Mouse (Mus musculus) liver, postnatal 0 days (tissue): ENCODE data around the gene Timm8a2. TPM values are rescaled to one million over a fixed set of nuclear protein-coding genes. Genes with fewer than 3 reads are reported as not detected.

Experiments used
- ATAC-seq: fragments of 200-750 bp; cut with Nextera tagmentation; 2 replicates; pipeline ENCODE4 v1.8.0; 2017; ENCODE audit warnings: mild to moderate bottlenecking, moderate library complexity
- DNase-seq: peaks from one replicate; pipeline ENCODE4 v3.0.0-alpha.2; 2016
- H3K27ac ChIP-seq: fragments of 300-500 bp; sonication (generic); 2 replicates; pipeline ENCODE4 v1.5.1; 2014; ENCODE audit warnings: antibody characterized with exemption, moderate library complexity, mild to moderate bottlenecking, low read depth
- H3K27me3 ChIP-seq: fragments of 300-500 bp; sonication (generic); 2 replicates; pipeline ENCODE4 v1.6.1; 2014; ENCODE audit warnings: low read length, control low read depth, mixed read lengths; ENCODE audit not compliant: insufficient read depth
- H3K36me3 ChIP-seq: fragments of 300-500 bp; sonication (generic); replicated peaks from 2 replicates; pipeline ENCODE4 v1.6.1; 2014; ENCODE audit warnings: mild to moderate bottlenecking, control low read depth, low read length, moderate library complexity, mixed read lengths; ENCODE audit not compliant: insufficient read depth
- H3K4me1 ChIP-seq: fragments of 300-500 bp; sonication (generic); 2 replicates; pipeline ENCODE4 v1.6.1; 2014; ENCODE audit warnings: antibody characterized with exemption, mild to moderate bottlenecking, control low read depth; ENCODE audit not compliant: insufficient read depth
- H3K4me2 ChIP-seq: fragments of 300-500 bp; sonication (generic); 2 replicates; pipeline ENCODE4 v1.6.1; 2014; ENCODE audit warnings: low read depth, mild to moderate bottlenecking, low read length, moderate library complexity, mixed read lengths
- H3K4me3 ChIP-seq: fragments of 300-500 bp; sonication (generic); 2 replicates; pipeline ENCODE4 v1.5.1; 2014; ENCODE audit warnings: low read depth, low read length
- H3K9ac ChIP-seq: fragments of 300-500 bp; sonication (generic); replicated peaks from 2 replicates; pipeline ENCODE4 v1.6.1; 2014; ENCODE audit warnings: mild to moderate bottlenecking, moderate library complexity
- H3K9me3 ChIP-seq: fragments of 300-500 bp; sonication (generic); 2 replicates; pipeline ENCODE4 v1.6.1; 2016; ENCODE audit warnings: mild to moderate bottlenecking, control low read depth, low read length, mixed read lengths
- CTCF ChIP-seq: sonication (generic); IDR thresholded peaks from 2 replicates; pipeline ENCODE4 v1.5.1; 2016; ENCODE audit warnings: antibody characterized with exemption, low read depth
- EP300 ChIP-seq: IDR thresholded peaks from 2 replicates; pipeline ENCODE4 v1.6.1; 2016; ENCODE audit warnings: antibody characterized with exemption, low read depth, mild to moderate bottlenecking
- WGBS: fragments of 180-500 bp; shearing (Covaris S2); extraction: QIAGEN DNeasy Blood & Tissue Kit; methylation state at CpG from one replicate; pipeline ENCODE4 v1.1.7; 2014; ENCODE audit not compliant: insufficient replicate concordance; 5-methylcytosine and 5-hydroxymethylcytosine counted together
- polyA plus RNA-seq: library from polyadenylated mRNA; unstranded; fragments of >200 nt; fragmentation: Nextera tagmentation; extraction: Ambion mirVana; gene quantifications from 2 replicates; pipeline ENCODE4 v1.2.1, GENCODE M21; 2015

Timm8a2 gene
- polyA plus RNA-seq, 1 experiment from 2014 or later, result not detected

GRCm38 (mm10) chr14:122057941-122058346, 23.5 kb downstream of the Timm8a2 start:
- H3K9me3 ChIP-seq, result no peaks in the 10 kb centered on the region
- TF ChIP-seq CTCF (no peak), EP300 (no peak)
- H3K36me3 ChIP-seq, result no peaks in the 10 kb centered on the region
- no peak overlapping the region for H3K9ac ChIP-seq
- no peak overlapping the region for H3K4me3 ChIP-seq
- H3K27ac ChIP-seq, result no peak overlapping the region
- DNase-seq (no peak), ATAC-seq (0 out of 2 replicates have a peak, but pooled peaks have one; percentile 7)
- H3K4me1 ChIP-seq, result 0 out of 2 replicates have a peak, but pooled peaks cover 3% of the 10 kb centered on the region
- no peak overlapping the region for H3K4me2 ChIP-seq
- 15% methylated on average over 2 of the region's 2 CpGs for WGBS
- no peaks in the 10 kb centered on the region for H3K27me3 ChIP-seq

DNA sequence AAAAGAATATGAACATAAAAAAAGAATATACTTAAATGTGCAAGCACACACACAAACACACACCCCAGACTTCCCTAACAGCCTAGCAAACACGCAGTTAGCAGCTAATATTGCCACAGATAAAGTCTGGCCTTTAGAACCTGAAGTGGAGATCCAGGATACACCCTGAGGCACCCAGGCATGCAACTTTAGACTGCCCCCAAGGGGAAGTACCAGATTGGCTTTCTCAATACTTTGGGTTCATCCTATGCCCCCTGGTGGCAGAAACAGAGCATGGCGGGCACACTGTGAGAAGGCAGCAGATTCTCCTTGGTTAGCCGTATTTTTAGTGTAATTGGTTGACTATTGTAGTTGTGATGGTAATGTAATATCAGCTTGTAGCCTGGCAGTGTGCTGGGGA, 26.2 kb downstream of the Timm8a2 start:
- ATAC-seq (peak; percentile 69), DNase-seq (peak; percentile 87)
- Histone ChIP-seq H3K27me3 (no peaks in the 10 kb centered on the region), H3K9ac (no peak overlapping the region), H3K9me3 (no peaks in the 10 kb centered on the region), H3K4me2 (no peak overlapping the region), H3K36me3 (no peaks in the 10 kb centered on the region), H3K27ac (no peak overlapping the region), H3K4me1 (peaks cover 3% of the 10 kb centered on the region; the same call in 1 of the 2 replicates), H3K4me3 (no peak overlapping the region)
- TF ChIP-seq EP300 (no peak), CTCF (peak; percentile 98)
- 2% methylated on average over 3 of the region's 3 CpGs for WGBS

- WGBS, result 84% methylated on average over 6 of the region's 6 CpGs
- no peak for ATAC-seq
- no peak overlapping the region for H3K27ac ChIP-seq
- H3K4me2 ChIP-seq, result no peak overlapping the region
- no peaks in the 10 kb centered on the region for H3K36me3 ChIP-seq
- no peak for TF ChIP-seq CTCF
- no peak for TF ChIP-seq EP300
- no peak for DNase-seq
- H3K4me3 ChIP-seq, result no peak overlapping the region
- no peaks in the 10 kb centered on the region for H3K27me3 ChIP-seq
- H3K4me1 ChIP-seq, result peaks cover 3% of the 10 kb centered on the region; the same call in 1 of the 2 replicates
- H3K9me3 ChIP-seq, result no peaks in the 10 kb centered on the region
- no peak overlapping the region for H3K9ac ChIP-seq
Observed at GRCm38 (mm10) chr14:122061376-122061775, 26.9 kb downstream of the Timm8a2 start.

- Histone ChIP-seq H3K27me3 (no peaks in the 10 kb centered on the region), H3K9ac (no peak overlapping the region), H3K4me2 (no peak overlapping the region), H3K9me3 (no peaks in the 10 kb centered on the region), H3K36me3 (no peaks in the 10 kb centered on the region), H3K4me1 (peaks cover 7% of the 10 kb centered on the region), H3K27ac (no peak overlapping the region), H3K4me3 (no peak overlapping the region)
- no peak for DNase-seq
- TF ChIP-seq CTCF, result peak; percentile 21; the same call in 1 of the 2 replicates
- no peak for TF ChIP-seq EP300
- ATAC-seq, result no peak
- WGBS, result 76% methylated on average over 10 of the region's 10 CpGs
Observed at GRCm38 (mm10) chr14:122062411-122063090, 28.1 kb downstream of the Timm8a2 start.

GRCm38 (mm10) chr14:122063599-122063998, 29.1 kb downstream of the Timm8a2 start:
- TF ChIP-seq CTCF (no peak), EP300 (no peak)
- DNase-seq (no peak), ATAC-seq (no peak)
- Histone ChIP-seq H3K27ac (peak overlapping the region; percentile 52; the same call in 1 of the 2 replicates), H3K36me3 (no peaks in the 10 kb centered on the region), H3K27me3 (no peaks in the 10 kb centered on the region), H3K9ac (no peak overlapping the region), H3K9me3 (no peaks in the 10 kb centered on the region), H3K4me3 (no peak overlapping the region), H3K4me1 (peaks cover 14% of the 10 kb centered on the region), H3K4me2 (no peak overlapping the region)
- 44% methylated on average over 5 of the region's 5 CpGs for WGBS

GRCm38 (mm10) chr14:122064519-122064918, 30.0 kb downstream of the Timm8a2 start:
- no peaks in the 10 kb centered on the region for H3K36me3 ChIP-seq
- TF ChIP-seq EP300 (no peak), CTCF (peak; percentile 93)
- ATAC-seq (peak; percentile 37), DNase-seq (peak; percentile 79)
- H3K4me3 ChIP-seq, result no peak overlapping the region
- no peaks in the 10 kb centered on the region for H3K9me3 ChIP-seq
- H3K4me2 ChIP-seq, result no peak overlapping the region
- no peak overlapping the region for H3K9ac ChIP-seq
- WGBS, result 2% methylated on average over 2 of the region's 2 CpGs
- peak overlapping the region; percentile 39; the same call in 1 of the 2 replicates for H3K27ac ChIP-seq
- H3K4me1 ChIP-seq, result peaks cover 18% of the 10 kb centered on the region
- no peaks in the 10 kb centered on the region for H3K27me3 ChIP-seq
